Mouse (Mus musculus) C2C12 (cell line): ENCODE measurements around the gene Rae1. TPM values are rescaled to one million over a fixed set of nuclear protein-coding genes. Genes with fewer than 3 reads are reported as not detected.
A peak's percentile ranks its signal among the peaks of the same experiment; 100 is the strongest.

Experiments
- H3K27me3 ChIP-seq: one replicate; pipeline ENCODE4 v1.6.1; 2011; ENCODE audit not compliant: control insufficient read depth, insufficient read depth, insufficient read length
- H3K36me3 ChIP-seq: one replicate; pipeline ENCODE4 v1.6.1; 2011; ENCODE audit not compliant: control insufficient read depth, insufficient read depth
- H3K4me3 ChIP-seq: one replicate; pipeline ENCODE4 v1.5.1; 2011; ENCODE audit warnings: mild to moderate bottlenecking, control low read depth; ENCODE audit not compliant: poor library complexity, insufficient read depth, severe bottlenecking
- H3K79me2 ChIP-seq: one replicate; pipeline ENCODE4 v1.6.1; 2011; ENCODE audit not compliant: control insufficient read depth, insufficient read depth
- H3K79me3 ChIP-seq: one replicate; pipeline ENCODE4 v1.6.1; 2011; ENCODE audit warnings: low read depth, control low read depth
- H3ac ChIP-seq: one replicate; pipeline ENCODE3; 2011; ENCODE audit warnings: low read depth; ENCODE audit not compliant: control insufficient read depth, insufficient read length
- CEBPB ChIP-seq: IDR thresholded peaks from one replicate; pipeline ENCODE4 v1.6.1; 2011; ENCODE audit warnings: low read depth, mild to moderate bottlenecking, control low read depth, moderate library complexity
- CTCF ChIP-seq: IDR thresholded peaks from one replicate; pipeline ENCODE4 v1.5.1; 2011; ENCODE audit not compliant: control insufficient read depth, insufficient read depth, insufficient read length
- FOSL1 ChIP-seq: IDR thresholded peaks from one replicate; pipeline ENCODE4 v1.8.0; 2011; ENCODE audit warnings: mild to moderate bottlenecking, low read length; ENCODE audit not compliant: poor library complexity, insufficient read depth, severe bottlenecking
- MAX ChIP-seq: IDR thresholded peaks from one replicate; pipeline ENCODE4 v1.6.1; 2011; ENCODE audit warnings: mild to moderate bottlenecking, control low read depth
- MYOD1 ChIP-seq: IDR thresholded peaks from one replicate; pipeline ENCODE4 v1.6.1; 2011; ENCODE audit warnings: low read depth; ENCODE audit not compliant: control insufficient read depth, insufficient read length
- MYOG ChIP-seq: IDR thresholded peaks from one replicate; pipeline ENCODE4 v1.6.1; 2011; ENCODE audit not compliant: control insufficient read depth, insufficient read length; ENCODE audit errors: extremely low read depth
- USF1 ChIP-seq: IDR thresholded peaks from one replicate; pipeline ENCODE4 v1.6.1; 2011; ENCODE audit warnings: low read depth, mild to moderate bottlenecking, control low read depth, moderate library complexity
- polyA plus RNA-seq: library from polyadenylated mRNA; unstranded; fragments of >200 nt; fragmentation: generic; extraction: Trizol; gene quantifications from one replicate; pipeline ENCODE4 v1.2.1, GENCODE M21; 2012; ENCODE audit warnings: missing spikeins

The Rae1 gene
- polyA plus RNA-seq, 1 experiment = 83.7 TPM

GRCm38 (mm10) chr2:173017940-173018339, 18.0 kb downstream of the Rae1 start:
- no peaks in the 10 kb centered on the region for H3K79me3 ChIP-seq
- H3K27me3 ChIP-seq = no peaks in the 10 kb centered on the region
- H3ac ChIP-seq = no peak overlapping the region
- peaks cover 27% of the 10 kb centered on the region for H3K36me3 ChIP-seq
- TF ChIP-seq MYOD1 = no peak
- TF ChIP-seq MYOG = no peak
- TF ChIP-seq FOSL1 = no peak
- no peak for TF ChIP-seq CEBPB
- TF ChIP-seq USF1 = no peak
- TF ChIP-seq CTCF = no peak
- no peak for TF ChIP-seq MAX
- peaks cover 11% of the 10 kb centered on the region for H3K79me2 ChIP-seq
- no peak overlapping the region for H3K4me3 ChIP-seq

- Histone ChIP-seq H3K36me3 (peaks cover 21% of the 10 kb centered on the region), H3K79me3 (no peaks in the 10 kb centered on the region), H3K4me3 (no peak overlapping the region), H3K79me2 (peaks cover 18% of the 10 kb centered on the region), H3ac (no peak overlapping the region), H3K27me3 (no peaks in the 10 kb centered on the region)
- no peak for TF ChIP-seq MYOD1
- no peak for TF ChIP-seq USF1
- no peak for TF ChIP-seq CEBPB
- no peak for TF ChIP-seq MYOG
- TF ChIP-seq MAX = no peak
- TF ChIP-seq CTCF = no peak
- TF ChIP-seq FOSL1 = no peak
These were observed 18.7 kb downstream of the Rae1 start for GRCm38 (mm10) chr2:173018618-173019017.

GRCm38 (mm10) chr2:173019322-173019721, 19.4 kb downstream of the Rae1 start:
- TF ChIP-seq FOSL1 = no peak
- no peak for TF ChIP-seq CEBPB
- TF ChIP-seq USF1 = no peak
- TF ChIP-seq MYOG = no peak
- TF ChIP-seq MAX = no peak
- TF ChIP-seq CTCF = no peak
- TF ChIP-seq MYOD1 = no peak
- Histone ChIP-seq H3K36me3 (peaks cover 14% of the 10 kb centered on the region), H3ac (no peak overlapping the region), H3K27me3 (no peaks in the 10 kb centered on the region), H3K79me2 (peaks cover 25% of the 10 kb centered on the region), H3K4me3 (no peak overlapping the region), H3K79me3 (peaks cover 1% of the 10 kb centered on the region)

- Histone ChIP-seq H3ac (peak overlapping the region; percentile 53), H3K36me3 (peaks cover 13% of the 10 kb centered on the region), H3K4me3 (peak overlapping the region; percentile 6), H3K27me3 (no peaks in the 10 kb centered on the region), H3K79me2 (peaks cover 30% of the 10 kb centered on the region), H3K79me3 (peaks cover 5% of the 10 kb centered on the region)
- TF ChIP-seq MAX (peak; percentile 81), CEBPB (no peak), CTCF (no peak), MYOD1 (no peak), USF1 (peak; percentile 69)
These were observed 19.9 kb downstream of the Rae1 start for GRCm38 (mm10) chr2:173019790-173020189.

GRCm38 (mm10) chr2:173020430-173020829, 20.5 kb downstream of the Rae1 start, which contains the start of gene Rbm38:
Gene Rbm38 (plus strand): TSS chr2:173020498.
- H3K79me3 ChIP-seq = peaks cover 5% of the 10 kb centered on the region
- peak within 1 kb of the TSS; percentile 6 for H3K4me3 ChIP-seq
- peaks cover 8% of the 10 kb centered on the region for H3K36me3 ChIP-seq
- H3ac ChIP-seq = peak within 1 kb of the TSS; percentile 53
- TF ChIP-seq FOSL1 = no peak
- no peak for TF ChIP-seq CEBPB
- TF ChIP-seq USF1 = no peak
- TF ChIP-seq MAX = no peak
- TF ChIP-seq CTCF = no peak
- TF ChIP-seq MYOD1 = no peak
- TF ChIP-seq MYOG = no peak
- H3K27me3 ChIP-seq = no peaks in the 10 kb centered on the region
- H3K79me2 ChIP-seq = peaks cover 36% of the 10 kb centered on the region

- Histone ChIP-seq H3K27me3 (no peaks in the 10 kb centered on the region), H3ac (peak overlapping the region; percentile 96), H3K36me3 (peaks cover 12% of the 10 kb centered on the region), H3K79me2 (peaks cover 42% of the 10 kb centered on the region), H3K79me3 (peaks cover 5% of the 10 kb centered on the region), H3K4me3 (peak overlapping the region; percentile 80)
- no peak for TF ChIP-seq FOSL1
- peak; percentile 19 for TF ChIP-seq MAX
These were observed 21.7 kb downstream of the Rae1 start for GRCm38 (mm10) chr2:173021633-173022055.
